Mouse (Mus musculus) layer of hippocampus, adult 8-10 months (tissue): ENCODE data around the gene Gm20716. TPM values are rescaled to one million over a fixed set of nuclear protein-coding genes. Genes with fewer than 3 reads are reported as not detected.

ENCODE experiments used
- DNase-seq, 2 experiments: peaks; one replicate each; pipeline ENCODE4 v3.0.0; 2022; ENCODE audit warnings: low spot score in 2 of 2
- total RNA-seq, 4 experiments: library from RNA; stranded (reverse); gene quantifications; 2 replicates each; pipeline ENCODE4 v1.2.4; 2022

Gm20716 gene
- total RNA-seq, result 10 to 100 TPM; 33.7 to 46.0 (median 35.0) TPM

DNA sequence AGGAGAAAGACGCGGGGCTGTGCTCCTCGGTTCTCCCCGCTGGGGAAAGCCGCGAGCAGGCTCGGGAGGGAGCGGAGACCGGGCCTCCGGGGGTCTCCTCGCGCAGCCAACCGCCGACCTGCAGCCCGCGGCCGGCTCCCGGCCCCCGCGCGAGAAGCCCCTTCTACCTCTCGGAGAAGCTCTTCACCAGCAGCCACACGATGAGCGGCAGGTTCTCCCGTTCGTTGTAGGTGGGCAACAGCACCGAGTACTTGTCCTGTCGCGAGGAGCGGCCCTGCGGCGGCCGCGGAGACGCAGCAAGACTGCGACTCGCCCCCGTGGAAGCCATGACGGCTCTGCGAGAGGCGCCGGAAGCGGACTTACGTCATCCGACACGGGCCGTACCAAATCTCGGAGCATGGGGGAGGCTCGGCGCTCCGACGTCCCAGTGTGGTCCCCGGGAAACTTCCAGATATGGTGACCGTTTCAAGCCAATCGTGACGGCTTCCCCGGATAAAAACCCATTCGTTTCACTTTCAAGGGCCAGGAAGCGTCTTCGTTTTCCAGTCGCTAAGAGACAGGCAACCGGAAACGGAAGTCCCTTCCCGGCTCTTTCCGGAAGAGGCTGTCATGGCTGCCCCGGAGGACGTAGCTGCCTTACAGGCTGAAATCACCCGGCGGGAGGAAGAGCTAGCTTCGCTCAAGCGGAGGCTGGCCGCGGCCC, at the start of gene Gm20716, which contains the start of the genes Dpm1 and Mocs3:
TSS of gene Gm20716 (minus strand) at position 339 of the 703 bp plus-strand sequence.
TSS of gene Dpm1 (minus strand) at position 566 of the 703 bp plus-strand sequence.
TSS of gene Mocs3 (plus strand) at position 597 of the 703 bp plus-strand sequence.
- DNase-seq, result peak; percentile 88 to 92

DNA sequence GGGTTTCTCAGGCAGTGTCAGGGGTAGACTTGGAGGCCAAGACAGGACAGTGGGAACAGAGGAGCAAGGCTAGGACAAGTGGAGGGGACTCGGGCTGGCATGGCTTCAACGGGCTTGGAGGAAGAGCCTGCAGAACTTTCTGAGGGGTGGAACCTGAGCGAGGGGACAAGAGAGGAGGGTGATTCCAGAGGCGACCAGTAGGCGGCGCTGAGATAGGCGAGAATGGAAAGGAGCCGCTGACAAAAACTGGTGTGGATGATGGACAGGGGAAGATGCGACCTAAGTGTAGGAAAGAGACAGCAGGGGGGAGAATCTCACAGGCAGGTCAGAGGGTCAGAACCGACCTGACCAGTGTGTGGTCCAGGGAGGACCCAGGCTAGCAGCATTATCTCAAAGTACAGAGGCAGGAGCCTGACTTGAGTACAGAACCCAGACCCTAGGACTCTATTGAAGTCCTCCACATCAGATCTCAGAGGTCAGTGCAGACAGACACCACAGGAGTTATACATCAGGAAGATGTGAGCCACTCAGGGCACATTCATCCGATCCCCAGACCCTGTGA, 44.3 kb upstream of the Gm20716 start:
- DNase-seq, result peak; percentile 48 to 68

DNA sequence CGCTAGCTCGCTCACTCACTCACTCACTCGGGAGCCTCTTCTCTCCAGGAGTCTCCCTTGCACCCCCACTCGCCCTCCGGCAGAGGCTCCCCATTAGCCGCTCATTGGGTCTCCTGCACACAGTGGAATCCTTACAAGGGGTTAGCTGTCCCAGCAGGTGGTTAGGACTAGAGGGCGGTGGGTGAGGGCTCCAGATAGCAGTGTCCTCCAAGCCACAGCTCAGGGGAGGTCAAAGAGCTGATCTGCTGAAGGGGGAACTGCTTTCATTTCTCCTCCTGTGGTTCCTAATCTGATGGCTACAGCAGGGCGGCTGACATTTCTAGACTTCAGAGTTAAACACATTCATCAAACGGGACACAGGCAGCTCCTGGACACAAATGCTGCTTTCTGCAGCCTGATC, 43.2 kb upstream of the Gm20716 start:
- no peak for DNase-seq

DNA sequence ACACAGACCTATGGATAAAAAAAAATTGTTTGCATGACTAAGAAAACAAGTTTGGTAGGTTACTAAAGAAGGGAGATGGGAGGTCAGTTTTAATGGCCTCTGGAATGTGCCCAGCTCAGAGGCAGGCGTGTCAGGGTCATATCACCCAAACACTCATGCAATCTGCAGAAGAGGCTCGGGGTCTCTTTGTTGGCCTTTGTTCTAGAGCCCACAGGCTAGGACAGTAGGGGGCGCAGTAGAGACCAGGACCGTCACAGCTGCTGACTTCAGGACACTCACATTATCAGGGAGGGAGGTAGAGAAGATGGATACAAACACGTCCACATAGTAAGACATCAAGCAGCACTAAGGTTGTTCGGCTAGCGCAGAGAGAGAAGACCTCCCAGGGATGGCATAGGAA, 37.9 kb upstream of the Gm20716 start:
- DNase-seq, result no peak

DNA sequence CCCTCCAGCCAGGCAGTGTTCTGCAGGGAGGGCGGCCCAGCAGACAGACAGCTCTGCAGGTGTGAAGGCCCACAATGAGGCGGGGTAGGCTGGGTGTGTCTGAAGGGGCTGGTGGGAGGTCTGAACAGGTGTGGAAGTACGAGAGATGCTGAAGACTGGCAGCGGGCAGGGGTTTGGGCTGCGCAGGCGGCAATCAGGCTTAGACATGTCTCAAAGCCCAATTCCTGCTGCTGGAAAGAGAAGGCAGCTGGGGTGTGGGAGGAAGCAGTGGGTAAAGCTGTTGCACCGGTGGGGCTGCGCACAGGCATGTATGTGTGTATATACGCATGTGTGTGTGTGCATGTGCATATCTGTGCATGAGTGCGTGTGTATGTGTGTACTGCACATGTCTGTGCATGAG, 30.7 kb upstream of the Gm20716 start:
- peak; percentile 78 for DNase-seq

DNA sequence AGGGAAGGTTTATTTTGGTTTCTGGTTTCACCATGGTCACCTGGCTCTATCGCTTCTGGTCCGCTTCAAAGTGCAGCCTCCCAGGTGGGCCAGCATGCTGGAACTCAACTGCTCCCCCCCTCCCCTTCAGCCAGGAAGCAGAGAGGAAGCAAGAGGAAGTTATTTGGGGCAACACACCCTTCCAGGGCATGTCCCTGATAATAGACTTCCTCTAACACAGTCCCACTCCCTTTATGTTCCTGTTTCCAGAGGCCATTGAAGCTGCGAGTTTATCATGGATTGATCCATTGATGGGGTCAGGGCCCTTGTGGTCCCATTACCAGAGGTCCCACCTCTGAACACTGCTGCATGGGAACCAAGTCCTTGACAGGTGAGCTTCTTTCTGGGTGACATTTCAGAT, 30.0 kb upstream of the Gm20716 start:
- no peak for DNase-seq

DNA sequence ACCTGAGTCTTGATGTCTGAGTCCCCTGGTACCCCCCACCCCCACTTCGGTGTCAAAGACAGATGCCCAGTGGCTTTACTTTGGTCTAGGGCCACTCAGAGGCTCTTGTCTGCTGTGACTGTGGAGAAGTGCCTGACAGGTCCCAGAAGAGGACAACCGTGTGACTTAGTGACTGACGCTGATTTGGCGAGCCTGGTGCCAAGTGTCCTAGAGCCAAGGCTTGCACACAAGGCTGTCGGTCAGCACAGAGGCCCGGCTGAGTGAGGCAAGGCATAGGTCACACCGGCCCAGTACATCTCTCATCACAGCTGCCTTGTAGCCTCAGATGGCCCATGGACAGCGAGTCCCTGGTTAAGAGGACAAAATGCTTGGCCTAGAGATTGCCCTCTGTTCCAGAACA, 28.9 kb upstream of the Gm20716 start:
- no peak for DNase-seq

DNA sequence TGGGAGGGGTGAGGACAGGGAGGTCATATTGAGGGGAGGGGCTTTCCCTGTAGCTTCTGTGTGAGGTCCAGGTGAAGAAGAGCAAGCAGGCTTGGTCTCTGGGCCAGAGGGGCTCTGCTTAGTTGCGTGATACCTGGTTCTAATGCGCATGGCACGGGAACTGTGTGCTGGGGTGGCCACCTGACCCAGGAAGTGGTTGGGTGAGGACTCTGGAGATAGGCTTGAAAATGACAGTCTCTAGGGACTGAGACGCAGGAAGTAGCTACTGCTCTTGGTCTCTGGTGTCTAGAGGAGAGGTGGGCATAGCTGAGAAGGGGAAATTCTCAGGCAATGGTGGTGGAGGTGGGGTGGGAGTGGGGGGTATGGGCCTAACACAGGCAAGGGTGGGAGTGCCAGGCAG, 27.0 kb upstream of the Gm20716 start:
- DNase-seq, result no peak

DNA sequence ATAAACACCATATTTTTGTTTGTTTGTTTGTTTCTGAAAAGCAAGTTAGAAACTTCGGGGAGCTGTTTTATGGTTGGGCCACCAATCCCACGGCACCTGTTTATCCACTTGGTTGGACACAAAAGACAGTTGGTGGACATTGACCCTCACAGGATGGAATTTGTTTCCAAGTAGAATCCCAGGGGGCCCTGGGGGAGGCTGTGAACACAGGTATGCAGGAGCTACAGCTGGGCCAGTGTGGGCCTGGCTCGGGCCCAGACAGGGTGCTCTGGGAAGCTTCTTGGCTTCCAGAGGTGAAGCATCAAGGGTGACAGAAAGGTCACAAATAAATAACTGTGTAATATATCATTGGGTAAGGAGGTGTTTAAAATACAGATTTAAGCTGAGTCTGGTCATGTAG, 26.3 kb upstream of the Gm20716 start:
- DNase-seq, result no peak

DNA sequence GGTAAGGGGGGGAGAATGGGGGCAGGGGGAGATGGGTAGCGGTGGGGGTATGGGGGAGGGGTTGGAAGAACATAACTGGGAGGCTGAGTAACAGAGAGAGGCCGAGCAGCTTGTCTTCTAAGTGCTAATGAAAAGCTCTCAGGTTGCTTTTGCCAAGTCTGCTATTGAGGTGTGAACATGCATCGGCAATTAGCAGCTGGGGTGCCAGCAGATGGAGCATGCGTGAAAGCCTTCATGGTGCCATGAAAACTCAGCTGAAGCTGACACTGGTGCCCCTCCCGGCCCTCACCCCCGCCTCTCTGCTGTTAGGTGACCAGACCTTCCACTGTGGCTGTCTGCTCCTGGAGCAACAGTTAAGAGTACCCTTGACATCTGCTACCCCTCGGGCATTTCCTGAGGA, 23.7 kb upstream of the Gm20716 start:
- no peak for DNase-seq

DNA sequence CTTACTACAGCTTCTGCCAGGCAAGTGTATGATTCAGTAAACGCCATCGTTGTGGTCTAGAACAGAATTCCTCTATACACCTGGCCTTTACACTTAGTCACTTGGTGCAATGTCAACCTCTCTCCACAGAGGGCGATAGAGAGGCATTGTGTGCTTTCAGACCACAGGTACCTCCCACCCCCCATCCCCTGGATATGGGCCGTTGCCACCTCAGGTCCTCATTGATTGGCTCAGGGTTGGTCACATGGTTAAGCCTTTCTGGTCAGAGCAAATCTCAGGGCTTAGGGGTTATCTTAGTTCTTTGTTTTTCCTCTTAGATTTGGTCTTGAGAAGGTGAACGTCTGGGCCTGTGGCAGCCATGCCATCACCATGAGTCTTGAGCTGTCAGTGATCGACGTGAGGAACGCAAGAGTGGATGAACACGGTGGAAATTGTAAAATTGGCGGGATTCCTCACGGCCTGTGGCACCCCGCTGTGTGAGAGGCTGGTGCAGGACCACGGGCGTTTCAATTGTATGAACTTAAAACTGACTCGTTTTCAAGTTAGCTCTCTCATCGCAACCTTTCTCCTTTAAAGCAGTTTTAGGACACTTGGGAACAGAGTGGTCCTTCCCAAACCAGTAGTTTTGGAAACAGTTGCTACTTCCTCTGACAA, 22.6 kb upstream of the Gm20716 start:
- no peak for DNase-seq

DNA sequence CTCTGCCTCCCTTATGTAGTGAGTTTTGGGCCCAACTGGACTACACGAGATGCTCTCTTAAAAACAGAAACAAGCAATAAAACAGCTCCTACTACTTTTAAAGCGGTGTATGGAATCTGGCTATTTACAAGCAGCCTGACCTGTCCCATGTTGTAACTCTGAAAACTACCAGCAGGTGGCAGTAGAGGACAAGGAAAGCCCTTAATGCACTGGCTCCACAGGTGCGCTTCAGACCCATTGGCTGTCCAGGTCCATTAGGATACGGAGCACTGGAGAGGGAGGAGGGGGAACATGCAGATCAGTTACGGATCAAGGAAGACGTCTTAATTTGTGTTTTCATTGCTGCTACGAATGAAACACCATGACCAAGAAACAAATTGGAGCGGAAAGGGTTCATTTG, 20.1 kb upstream of the Gm20716 start:
- peak; percentile 71 to 91 for DNase-seq

DNA sequence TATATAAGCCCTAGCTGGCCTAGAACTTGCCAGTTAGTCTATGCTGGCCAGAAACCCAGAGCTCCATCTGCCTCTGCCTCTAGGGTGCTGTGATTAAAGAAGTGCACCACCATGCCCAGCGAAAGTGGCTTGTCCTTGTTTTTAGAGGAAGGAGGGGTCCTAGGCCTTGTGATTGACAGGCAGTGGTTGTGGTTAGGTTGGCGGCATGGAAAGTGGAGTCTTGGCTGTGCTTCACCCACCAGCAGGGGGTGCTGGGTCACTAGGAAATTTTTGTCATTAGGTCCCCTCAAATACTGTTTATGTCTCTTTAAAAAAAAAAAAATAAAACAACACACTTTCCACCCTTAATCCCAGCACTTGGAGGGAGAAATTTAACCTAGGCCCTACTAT, 18.7 kb upstream of the Gm20716 start:
- no peak for DNase-seq

DNA sequence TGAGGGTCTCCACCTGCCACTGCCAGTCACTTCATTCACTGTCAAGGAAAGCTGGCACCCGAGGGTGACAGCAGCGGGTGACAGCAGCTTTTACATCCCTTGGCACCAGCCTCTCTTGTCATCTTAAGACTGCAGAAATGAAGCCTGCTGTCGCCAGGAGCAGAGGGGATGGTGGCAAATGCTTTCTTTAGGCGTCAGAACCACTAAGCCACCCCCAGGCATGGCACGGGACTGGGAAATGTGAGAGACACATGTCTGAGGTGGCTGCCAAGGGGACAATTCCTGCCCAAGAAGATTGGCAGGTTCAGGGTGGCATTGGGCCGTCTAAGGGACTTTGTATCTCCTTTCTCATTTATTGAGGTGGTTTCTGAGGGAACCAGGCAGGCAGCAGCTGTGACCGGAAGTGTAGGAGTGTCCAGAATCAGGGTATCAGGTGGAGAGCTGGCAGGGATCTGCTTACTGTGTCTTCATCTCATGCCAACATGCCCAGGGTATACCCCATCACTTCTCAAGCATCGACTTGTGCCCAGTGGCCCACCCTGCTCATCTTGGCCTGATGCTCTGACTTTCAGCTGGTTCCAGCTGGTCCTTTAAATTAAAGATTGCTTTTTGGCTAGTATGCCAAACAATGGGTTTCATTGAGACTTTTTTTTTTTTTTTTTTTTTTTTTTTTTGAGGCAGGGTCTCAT, 18.1 kb upstream of the Gm20716 start:
- DNase-seq, result no peak

DNA sequence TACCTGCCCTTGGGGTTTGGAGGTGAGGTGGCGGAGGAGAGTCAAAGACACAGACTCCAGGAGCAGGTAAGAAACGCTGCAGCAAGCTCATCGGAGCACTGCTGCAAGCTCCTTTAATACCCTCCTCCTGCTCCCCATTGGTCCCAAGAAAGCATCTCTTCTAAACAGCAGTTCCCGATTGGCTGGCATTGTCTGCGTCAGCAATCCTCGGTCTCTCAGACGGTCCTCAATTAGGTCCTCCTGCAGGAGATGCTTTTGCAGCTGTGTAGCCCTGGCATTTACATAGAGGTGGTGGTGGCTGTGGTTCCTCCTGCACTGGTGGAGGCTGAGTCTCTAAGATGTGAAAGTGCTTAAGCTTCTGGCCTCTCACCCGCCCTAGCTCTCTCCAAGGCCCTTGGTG, 15.4 kb upstream of the Gm20716 start:
- no peak for DNase-seq

DNA sequence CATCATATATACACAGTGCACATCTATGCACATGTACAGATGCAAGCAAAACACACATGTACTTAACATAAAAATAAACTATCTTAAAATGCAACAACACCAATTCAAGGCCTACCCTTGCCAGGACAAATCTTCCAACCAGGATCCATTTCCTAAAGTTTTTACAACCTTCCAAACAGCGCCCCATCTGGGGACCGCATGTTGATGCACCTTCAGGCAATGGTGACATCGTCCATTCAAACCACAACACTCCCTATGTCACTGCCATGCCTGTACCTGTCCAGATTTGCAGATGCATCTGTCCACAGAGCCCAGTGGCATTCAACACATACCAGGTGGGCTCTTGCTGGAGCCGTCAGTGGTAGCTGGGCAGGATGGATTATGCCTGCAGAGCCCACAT, 13.1 kb upstream of the Gm20716 start:
- DNase-seq, result no peak

DNA sequence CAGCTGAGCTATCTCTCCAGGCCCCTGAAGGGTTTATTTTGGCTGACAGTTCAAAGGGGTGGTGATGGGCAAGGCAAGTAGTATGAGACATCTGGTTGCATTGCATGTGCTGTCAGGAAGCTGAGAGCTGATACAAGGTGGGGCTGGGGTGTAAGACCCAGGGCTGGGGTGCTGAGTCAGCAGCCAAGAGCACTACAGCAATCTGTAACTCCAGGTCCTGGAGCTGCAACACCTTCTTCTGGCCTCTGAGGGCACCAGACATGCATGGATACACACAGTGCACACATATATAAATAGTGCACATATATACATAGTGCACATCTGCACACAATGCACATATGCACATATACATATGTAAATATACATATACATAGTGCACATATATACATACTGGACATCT, 12.7 kb upstream of the Gm20716 start:
- no peak for DNase-seq

DNA sequence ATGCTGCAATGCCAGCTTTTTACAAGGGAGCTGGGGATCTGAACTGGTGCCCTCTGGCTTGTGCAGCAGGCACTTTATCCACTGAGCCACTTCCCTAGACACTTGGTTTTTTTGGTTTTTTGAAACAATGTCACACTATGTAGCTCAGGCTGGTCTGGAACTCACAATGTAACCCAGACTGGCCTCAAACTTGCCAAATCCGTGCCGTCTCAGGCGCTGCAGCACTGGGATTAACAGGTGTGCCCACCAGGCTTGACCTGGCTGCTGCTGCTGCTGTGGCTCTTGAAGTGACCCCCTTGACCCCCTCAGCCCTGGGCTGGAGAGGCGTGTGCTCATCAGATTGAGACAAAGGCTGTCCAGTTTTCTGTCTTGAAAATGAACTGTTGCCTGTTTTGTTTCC, 8.2 kb upstream of the Gm20716 start:
- no peak for DNase-seq

DNA sequence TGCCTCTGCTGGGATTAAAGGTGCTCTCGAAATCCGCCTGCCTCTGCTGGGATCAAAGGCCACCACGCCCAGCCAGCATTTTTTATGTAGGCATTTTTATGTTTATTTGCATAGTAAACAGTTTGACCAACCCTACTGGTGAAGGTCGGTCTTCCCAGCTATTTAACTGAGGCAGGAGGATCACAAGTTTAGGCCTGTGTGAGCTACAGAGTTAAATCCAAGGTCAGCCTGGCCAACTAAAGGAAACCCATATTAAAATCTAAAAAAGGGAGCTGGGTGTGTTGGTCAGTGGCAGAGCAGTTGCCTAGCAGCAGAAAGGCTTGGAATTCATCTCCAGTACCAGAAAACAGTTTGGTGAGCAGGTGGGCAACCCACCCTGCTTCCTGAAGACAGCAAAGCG, 3.1 kb upstream of the Gm20716 start:
- no peak for DNase-seq

DNA sequence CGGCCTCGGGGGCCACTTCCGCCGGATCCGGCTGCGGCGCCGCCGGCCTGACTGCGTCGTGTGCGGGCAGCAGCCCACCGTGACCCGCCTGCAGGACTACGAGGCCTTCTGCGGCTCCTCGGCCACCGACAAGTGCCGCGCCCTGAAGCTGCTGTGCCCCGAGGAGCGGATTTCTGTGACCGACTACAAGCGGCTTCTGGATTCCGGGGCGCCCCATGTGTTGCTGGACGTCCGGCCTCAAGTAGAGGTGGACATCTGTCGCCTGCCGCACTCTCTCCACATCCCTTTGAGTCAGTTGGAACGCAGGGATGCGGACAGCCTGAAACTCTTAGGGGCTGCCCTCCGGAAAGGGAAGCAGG, 1.3 kb upstream of the Gm20716 start:
- no peak for DNase-seq

DNA sequence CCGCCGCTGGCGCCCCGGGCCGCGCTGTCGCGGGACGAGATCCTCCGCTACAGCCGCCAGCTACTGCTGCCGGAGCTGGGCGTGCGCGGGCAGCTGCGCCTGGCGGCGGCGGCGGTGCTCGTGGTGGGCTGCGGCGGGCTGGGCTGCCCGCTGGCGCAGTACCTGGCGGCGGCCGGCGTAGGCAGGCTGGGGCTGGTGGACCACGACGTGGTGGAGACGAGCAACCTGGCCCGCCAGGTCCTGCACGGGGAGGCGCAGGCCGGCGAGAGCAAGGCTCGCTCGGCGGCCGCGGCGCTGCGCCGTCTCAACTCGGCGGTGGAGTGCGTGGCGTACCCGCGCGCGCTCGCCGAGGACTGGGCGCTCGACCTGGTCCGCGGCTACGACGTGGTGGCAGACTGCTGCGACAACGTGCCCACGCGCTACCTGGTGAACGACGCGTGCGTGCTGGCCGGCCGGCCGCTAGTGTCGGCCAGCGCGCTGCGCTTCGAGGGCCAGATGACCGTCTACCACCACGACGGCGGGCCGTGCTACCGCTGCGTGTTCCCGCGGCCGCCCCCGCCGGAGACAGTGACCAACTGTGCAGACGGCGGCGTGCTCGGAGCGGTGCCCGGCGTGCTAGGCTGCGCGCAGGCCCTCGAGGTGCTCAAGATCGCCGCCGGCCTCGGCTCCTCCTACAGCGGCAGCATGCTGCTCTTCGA, 758 bp upstream of the Gm20716 start:
- peak in 1 of 2 experiments; percentile 14 for DNase-seq
